Mouse (Mus musculus) regulatory T cell (primary cell): Measurements from ENCODE around the gene Fnbp1l.

Source experiments
- in situ Hi-C: fragments of 300-600 bp; cut with MboI, MseI; formaldehyde crosslinking; loops from one replicate; pipeline ENCODE4 v1.15.1; 2025; ENCODE audit warnings: high pct_unique_total_duplicates

Gene Fnbp1l

GRCm38 (mm10) chr3:122528477-122528876 is 91.0 kb downstream of the Fnbp1l start:
- in situ Hi-C loops, result no loop called here

DNA sequence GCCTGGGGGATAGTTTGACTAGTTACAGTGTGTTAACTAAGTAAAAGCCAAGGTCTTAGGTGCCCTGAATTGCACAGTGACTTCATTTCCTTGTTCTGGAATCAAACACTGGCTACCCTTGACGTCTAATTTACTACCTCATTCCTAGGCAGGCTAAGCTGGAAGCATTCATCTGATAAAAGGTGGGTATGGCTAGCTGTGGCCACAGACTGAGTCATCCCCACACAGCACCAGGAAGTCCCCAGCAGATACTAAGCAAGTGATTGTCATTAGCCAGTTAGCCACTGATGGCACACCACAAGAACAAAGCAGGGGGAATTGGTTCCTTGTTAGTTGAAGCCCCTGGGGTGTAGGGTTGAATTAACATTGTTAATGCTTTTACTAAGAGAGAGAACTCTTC is 98.2 kb downstream of the Fnbp1l start:
- in situ Hi-C loops, result no loop called here

DNA sequence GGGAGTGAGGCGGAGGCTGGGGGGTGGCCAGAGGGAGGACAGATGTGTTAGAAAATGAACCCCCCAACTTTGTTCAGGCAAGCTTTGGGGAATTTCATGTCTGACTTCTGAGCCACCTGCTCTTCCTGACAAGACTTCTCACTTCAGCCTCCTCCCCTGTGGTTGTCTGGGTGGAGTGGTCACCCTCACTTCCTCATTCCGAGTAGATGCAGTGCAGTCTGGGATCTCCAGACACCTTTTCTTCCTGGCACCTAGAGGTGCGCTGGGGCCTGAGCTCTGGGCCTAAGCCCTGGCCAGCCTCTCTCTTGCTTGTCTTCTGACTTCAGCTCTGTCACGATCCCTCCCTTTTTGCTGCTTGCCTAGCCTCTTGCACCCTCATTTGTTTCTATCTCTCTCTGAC is 98.6 kb downstream of the Fnbp1l start:
- in situ Hi-C loops, result no loop called here

GRCm38 (mm10) chr3:122520365-122520764 is 99.2 kb downstream of the Fnbp1l start:
- in situ Hi-C loops, result no loop called here

DNA sequence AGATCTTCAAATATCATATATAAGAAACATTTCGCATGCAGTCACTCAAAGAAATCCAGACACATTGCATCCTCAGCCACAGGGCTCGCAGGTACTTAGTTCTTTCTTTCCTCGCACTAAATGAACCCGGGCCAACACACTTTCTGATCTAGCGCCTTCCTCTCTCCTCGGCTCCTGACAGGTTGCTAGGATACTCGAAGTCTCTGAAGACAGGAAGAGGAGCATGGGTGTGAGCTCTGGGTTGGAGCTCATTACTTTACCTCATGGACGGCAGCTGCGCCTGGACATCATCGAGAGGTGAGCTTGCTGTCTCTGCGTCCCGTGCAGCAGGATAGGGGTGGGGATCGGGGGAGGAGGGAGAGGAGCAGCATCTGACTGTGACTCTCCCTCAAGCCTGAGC is 100.4 kb downstream of the Fnbp1l start:
- in situ Hi-C loops, result no loop called here

DNA sequence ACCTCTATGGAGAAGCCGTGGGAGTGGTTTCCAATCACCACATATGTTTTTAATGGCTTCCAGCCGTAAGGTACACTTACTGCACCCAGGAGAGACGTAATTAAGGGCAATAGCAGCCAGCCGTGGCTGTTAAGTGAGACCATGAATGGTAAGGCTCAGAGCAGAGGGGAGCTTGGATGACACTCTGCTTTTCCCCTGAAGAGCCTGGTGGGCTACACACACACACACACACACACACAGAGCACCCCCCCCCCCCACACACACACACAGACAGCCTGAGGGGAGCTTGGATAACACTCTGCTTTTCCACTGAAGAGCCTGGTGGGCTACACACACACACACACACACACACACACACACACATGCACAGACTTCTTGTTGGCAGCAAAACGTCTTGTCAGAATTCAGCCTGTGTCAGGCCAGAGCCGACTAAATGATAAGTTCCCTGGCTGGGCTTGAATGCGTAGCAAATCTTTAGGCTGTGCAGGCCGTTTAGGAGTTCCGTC is 101.2 kb downstream of the Fnbp1l start:
- in situ Hi-C loops, result no loop called here

- in situ Hi-C loops, result no loop called here
These were observed 101.8 kb downstream of the Fnbp1l start for GRCm38 (mm10) chr3:122517726-122518125.

DNA sequence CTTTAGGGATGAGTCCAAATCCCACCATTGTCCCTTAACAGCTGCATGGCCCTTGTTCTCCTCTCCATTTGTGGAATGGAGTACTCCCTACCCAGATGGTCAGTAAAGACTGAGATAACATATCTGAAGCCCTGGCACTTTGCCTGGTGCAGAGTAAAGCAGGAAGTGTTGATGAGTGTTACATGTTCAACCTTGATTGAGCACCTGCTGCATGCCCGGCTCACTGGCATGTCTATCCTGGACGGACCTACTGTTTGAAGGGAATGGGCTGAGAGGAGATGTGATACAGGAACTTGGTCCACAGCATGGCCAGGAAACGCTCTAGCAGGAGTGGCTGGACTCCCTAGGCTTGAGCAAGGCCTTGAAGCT is 103.2 kb downstream of the Fnbp1l start:
- in situ Hi-C loops, result no loop called here

- in situ Hi-C loops, result no loop called here
These were observed 103.8 kb downstream of the Fnbp1l start for GRCm38 (mm10) chr3:122515568-122516326.

GRCm38 (mm10) chr3:122512725-122513375 is 106.7 kb downstream of the Fnbp1l start:
- in situ Hi-C loops, result loop anchor here (5.0 kb wide), 1 partner anchor 129 kb away; no protein-coding TSS in a partner anchor

- in situ Hi-C loops, result loop anchor here (5.0 kb wide), 1 partner anchor 130 kb away; no protein-coding TSS in a partner anchor
These were observed 107.5 kb downstream of the Fnbp1l start for GRCm38 (mm10) chr3:122511721-122512619.

DNA sequence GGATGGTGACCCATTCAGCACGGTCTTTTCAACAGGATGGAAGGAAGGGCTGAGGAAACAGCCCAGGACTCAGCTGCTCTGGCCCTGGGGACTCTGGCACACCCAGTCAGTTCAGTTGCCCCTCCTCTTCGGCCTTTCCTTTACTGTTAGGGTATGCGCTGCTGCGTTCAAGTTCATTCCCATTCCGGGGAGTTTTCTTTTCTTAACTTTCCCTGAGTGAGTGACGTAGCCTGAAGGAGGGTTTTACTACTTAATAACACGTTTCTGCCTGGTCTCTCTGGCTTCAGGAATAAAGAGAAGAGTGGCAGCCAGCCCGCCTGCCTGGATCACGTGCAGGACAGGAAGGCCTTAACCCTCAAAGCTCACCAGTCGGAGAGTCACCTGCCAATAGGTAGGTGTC is 108.6 kb downstream of the Fnbp1l start:
- in situ Hi-C loops, result loop anchor here (5.0 kb wide), 1 partner anchor 131 kb away; no protein-coding TSS in a partner anchor

GRCm38 (mm10) chr3:122510240-122510750 is 109.2 kb downstream of the Fnbp1l start:
- in situ Hi-C loops, result loop anchor here (5.0 kb wide), 1 partner anchor 132 kb away; no protein-coding TSS in a partner anchor

DNA sequence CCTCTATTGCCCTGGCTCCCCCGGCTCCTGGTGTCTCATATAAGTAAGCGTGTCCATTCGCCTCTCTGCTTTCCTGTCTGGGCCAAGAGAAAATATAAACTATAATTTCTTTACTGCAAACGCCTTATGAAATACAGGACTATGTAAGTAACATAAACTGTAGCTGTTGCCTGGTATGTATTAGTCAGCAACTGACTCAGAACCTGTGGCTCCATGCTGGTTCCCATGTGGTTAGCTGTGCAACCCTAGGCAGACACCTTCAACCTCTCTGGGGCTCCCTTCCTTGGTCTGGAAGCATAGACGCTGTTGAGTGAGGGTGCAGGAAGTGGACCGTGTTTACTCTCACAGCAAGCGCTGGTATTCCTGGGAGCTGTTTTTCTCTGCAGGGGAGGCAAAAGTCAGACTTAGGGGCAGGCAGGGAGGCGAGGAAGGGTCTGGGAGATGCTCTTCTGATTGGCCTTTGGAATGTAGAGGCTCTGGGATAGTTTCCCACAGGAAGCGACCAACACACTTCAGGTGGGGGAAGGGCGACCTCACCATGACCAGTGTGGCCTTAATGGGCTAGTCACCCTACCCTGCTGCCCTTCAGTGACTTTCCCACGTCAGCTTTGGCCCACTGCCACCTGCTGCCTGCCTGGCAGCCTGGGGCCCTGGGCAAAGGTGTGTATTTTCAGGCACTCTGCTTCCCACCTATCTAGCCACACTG is 109.8 kb downstream of the Fnbp1l start:
- in situ Hi-C loops, result loop anchor here (5.0 kb wide), 1 partner anchor 133 kb away; no protein-coding TSS in a partner anchor

DNA sequence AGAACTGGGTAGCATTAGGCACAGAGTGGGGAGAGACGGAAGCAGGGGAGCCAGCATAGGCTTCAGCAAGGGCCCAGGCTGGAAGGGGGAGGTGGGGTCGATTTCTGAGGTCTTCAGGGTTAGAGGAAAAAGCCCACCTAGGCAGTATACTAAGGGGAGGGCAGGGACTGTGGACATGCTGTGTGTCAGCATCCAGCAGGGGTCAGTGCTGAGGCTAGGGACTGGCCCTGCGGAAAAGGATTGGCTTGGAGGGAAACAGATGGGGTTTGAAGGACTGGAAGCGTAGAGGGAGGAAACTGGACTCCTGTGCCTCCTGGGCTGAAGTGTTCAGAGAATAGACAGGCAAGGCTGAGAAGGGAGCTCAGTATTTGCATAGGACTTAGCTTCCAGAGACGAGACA is 110.4 kb downstream of the Fnbp1l start:
- in situ Hi-C loops, result no loop called here

GRCm38 (mm10) chr3:122507826-122508225 is 111.7 kb downstream of the Fnbp1l start:
- in situ Hi-C loops, result no loop called here

GRCm38 (mm10) chr3:122506343-122506916 is 113.1 kb downstream of the Fnbp1l start:
- in situ Hi-C loops, result no loop called here

DNA sequence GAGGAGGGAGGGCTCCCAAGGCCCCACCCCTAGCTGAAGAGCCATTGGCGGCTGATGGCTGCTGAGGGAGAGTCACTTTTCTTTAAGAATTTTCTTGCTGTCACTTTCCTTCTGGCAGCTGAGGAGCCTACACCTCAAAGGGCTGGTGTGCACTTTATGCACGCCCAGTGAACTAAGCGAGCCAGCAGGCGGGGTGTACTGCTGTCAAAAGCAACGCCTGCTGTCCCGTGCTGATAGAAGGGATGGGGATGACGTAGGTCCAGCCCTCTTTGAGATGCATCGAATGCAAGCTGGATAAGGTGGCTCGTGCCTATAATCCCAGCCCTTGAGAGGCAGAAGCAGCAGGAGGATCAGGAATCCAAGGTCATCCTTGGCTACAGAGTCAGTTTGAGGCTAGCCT is 118.6 kb downstream of the Fnbp1l start:
- in situ Hi-C loops, result no loop called here

DNA sequence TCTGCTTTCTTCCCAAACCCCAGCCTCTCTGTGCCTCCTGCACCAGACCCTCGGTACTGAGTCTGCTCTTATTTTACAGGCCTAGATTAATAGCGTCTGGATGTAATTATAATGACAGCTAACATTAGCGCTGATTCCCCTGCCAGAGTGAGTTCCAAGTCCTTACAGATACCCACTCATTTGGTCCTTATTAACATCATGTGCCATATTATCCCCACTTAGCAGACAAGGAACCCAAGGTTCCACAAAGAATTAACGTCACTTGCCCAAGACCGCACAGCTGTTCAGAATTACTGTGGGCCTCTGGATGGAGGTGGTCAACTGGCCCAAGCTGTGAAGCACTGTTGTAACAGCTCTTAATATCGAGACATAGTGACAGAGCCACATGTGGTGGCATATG is 119.9 kb downstream of the Fnbp1l start:
- in situ Hi-C loops, result no loop called here

- in situ Hi-C loops, result no loop called here
These were observed 121.0 kb downstream of the Fnbp1l start for GRCm38 (mm10) chr3:122498528-122498927.

GRCm38 (mm10) chr3:122497871-122498270 is 121.6 kb downstream of the Fnbp1l start:
- in situ Hi-C loops, result no loop called here
